Mouse (Mus musculus) adrenal gland, adult 2 months (tissue): Measurements from ENCODE around the gene Cenpn. TPM values are rescaled to one million over a fixed set of nuclear protein-coding genes. Genes with fewer than 3 reads are reported as not detected.

ENCODE experiments used
- polyA plus RNA-seq: library from polyadenylated mRNA; depleted of rRNA; stranded (reverse); fragments of >200 nt; gene quantifications from 2 replicates; pipeline ENCODE4 v1.2.3, GENCODE M21; 2012; rRNA removed
- total RNA-seq, 2 experiments: library from RNA; stranded (reverse); gene quantifications; 2 replicates each; pipeline ENCODE4 v1.2.3; 2021

Gene Cenpn
- total and polyA plus RNA-seq, 3 experiments, result 2.6 to 3.9 (median 3.3) TPM

Other genes starting within 250 kb of the Cenpn start
- 1 to 10 TPM; 5.9 to 7.2 TPM for gene Cdyl2, start 188.7 kb upstream of the Cenpn start, total RNA-seq
- 1.5 and 1.6 TPM in 2 replicates for gene Cdyl2, start 188.7 kb upstream of the Cenpn start, polyA plus RNA-seq
- 10 to 100 TPM; 55.5 to 72.8 TPM for gene Cmc2, start 275 bp upstream of the Cenpn start, total RNA-seq
- gene Cmc2, start 275 bp upstream of the Cenpn start, polyA plus RNA-seq, result 6.9 and 7.6 TPM in 2 replicates
- 10 to 100 TPM; 23.6 to 23.7 TPM for gene Atmin, start 21.7 kb downstream of the Cenpn start, total RNA-seq
- gene Atmin, start 21.7 kb downstream of the Cenpn start, polyA plus RNA-seq, result 10.1 and 10.4 TPM in 2 replicates
- 1 to 10 TPM; 1.6 to 2.8 TPM for gene 1700030J22Rik, start 57.2 kb downstream of the Cenpn start, total RNA-seq
- gene 1700030J22Rik, start 57.2 kb downstream of the Cenpn start, polyA plus RNA-seq, result 0.18 and 0.32 TPM in 2 replicates
- gene Gcsh, start 71.8 kb downstream of the Cenpn start, total RNA-seq, result 100 to 1,000 TPM; 113 to 195 TPM
- gene Gcsh, start 71.8 kb downstream of the Cenpn start, polyA plus RNA-seq, result 45.9 and 60.4 TPM in 2 replicates
- gene Pkd1l2, start 160.7 kb downstream of the Cenpn start, total RNA-seq, result 1 to 10 TPM in 1 of 2 experiments, under 1 TPM in 1; 0.93 to 2.3 TPM
- 1.1 and 1.2 TPM in 2 replicates for gene Pkd1l2, start 160.7 kb downstream of the Cenpn start, polyA plus RNA-seq
- under 1 TPM; 0.38 to 0.55 TPM for gene Bco1, start 174.1 kb downstream of the Cenpn start, total RNA-seq
- gene Bco1, start 174.1 kb downstream of the Cenpn start, polyA plus RNA-seq, result not detected in 2 replicates
- gene Gan, start 236.4 kb downstream of the Cenpn start, total RNA-seq, result 10 to 100 TPM in 1 of 2 experiments, 1 to 10 TPM in 1; 8.5 to 13.1 TPM
- gene Gan, start 236.4 kb downstream of the Cenpn start, polyA plus RNA-seq, result 3.4 and 4.0 TPM in 2 replicates